Mouse (Mus musculus): ENCODE measurements around the gene Msln.
A peak's percentile ranks its signal among the peaks of the same experiment; 100 is the strongest.
"Not testable (repeated sequence)": the region's sequence is repeated elsewhere in the genome, so short reads cannot be mapped to it uniquely, and the experiment has no call there.

Gene Msln

GRCm38 (mm10) chr17:25769331-25769730, 15.2 kb upstream of the Msln start:
- DNase-seq (ENCODE audit: low spot score in 2 of 2) = no peak

GRCm38 (mm10) chr17:25765886-25766285, 11.7 kb upstream of the Msln start:
- DNase-seq (ENCODE audit: low spot score in 2 of 2) = no peak

- no peak for DNase-seq (ENCODE audit: low spot score in 2 of 2)
These were observed 8.4 kb upstream of the Msln start for GRCm38 (mm10) chr17:25762591-25762990.

- no peak for DNase-seq (ENCODE audit: low spot score in 2 of 2)
These were observed 7.4 kb upstream of the Msln start for GRCm38 (mm10) chr17:25761561-25761970.

GRCm38 (mm10) chr17:25760148-25760547, 6.0 kb upstream of the Msln start:
- DNase-seq (ENCODE audit: low spot score in 2 of 2) = no peak

GRCm38 (mm10) chr17:25757691-25758090, 3.5 kb upstream of the Msln start:
- DNase-seq (ENCODE audit: low spot score in 2 of 2) = no peak

GRCm38 (mm10) chr17:25756378-25757242, 2.4 kb upstream of the Msln start:
- DNase-seq (ENCODE audit: low spot score in 2 of 2) = no peak

GRCm38 (mm10) chr17:25755627-25756377, 1.6 kb upstream of the Msln start:
- DNase-seq (ENCODE audit: low spot score in 2 of 2) = no peak

- DNase-seq (ENCODE audit: low spot score in 2 of 2) = no peak
These were observed 908 bp upstream of the Msln start for GRCm38 (mm10) chr17:25755086-25755485.

GRCm38 (mm10) chr17:25751446-25751845, 2.7 kb downstream of the Msln start:
- DNase-seq (ENCODE audit: low spot score in 2 of 2) = no peak

- DNase-seq (ENCODE audit: low spot score in 2 of 2) = no peak
These were observed 4.9 kb downstream of the Msln start for GRCm38 (mm10) chr17:25749314-25749713.

- no peak for DNase-seq (ENCODE audit: low spot score in 2 of 2)
These were observed 5.9 kb downstream of the Msln start for GRCm38 (mm10) chr17:25748238-25748637.

GRCm38 (mm10) chr17:25744311-25744710, 9.9 kb downstream of the Msln start:
- DNase-seq (ENCODE audit: low spot score in 2 of 2) = no peak

- no peak for DNase-seq (ENCODE audit: low spot score in 2 of 2)
These were observed 10.3 kb downstream of the Msln start for GRCm38 (mm10) chr17:25743831-25744230.

GRCm38 (mm10) chr17:25741471-25741870, 12.7 kb downstream of the Msln start:
- DNase-seq (ENCODE audit: low spot score in 2 of 2) = not testable (repeated sequence)

- DNase-seq (ENCODE audit: low spot score in 2 of 2) = no peak
These were observed 15.3 kb downstream of the Msln start for GRCm38 (mm10) chr17:25738861-25739260.

GRCm38 (mm10) chr17:25735745-25736144, 18.4 kb downstream of the Msln start, which contains the start of gene Mslnl:
Gene Mslnl, plus strand, starts transcription at chr17:25736042.
- DNase-seq (ENCODE audit: low spot score in 2 of 2) = no peak

GRCm38 (mm10) chr17:25735246-25735645, 18.9 kb downstream of the Msln start:
- DNase-seq (ENCODE audit: low spot score in 2 of 2) = no peak

GRCm38 (mm10) chr17:25732082-25732481, 22.1 kb downstream of the Msln start:
- DNase-seq (ENCODE audit: low spot score in 2 of 2) = peak; percentile 55 to 70

- no peak for DNase-seq (ENCODE audit: low spot score in 2 of 2)
These were observed 26.2 kb downstream of the Msln start for GRCm38 (mm10) chr17:25728009-25728270.

GRCm38 (mm10) chr17:25727265-25728008, 26.7 kb downstream of the Msln start, which contains the start of the genes Chtf18 and Rpusd1:
Gene Chtf18, minus strand, starts transcription at chr17:25727419.
Gene Rpusd1, plus strand, starts transcription at chr17:25727670.
- DNase-seq (ENCODE audit: low spot score in 2 of 2) = peak; percentile 100

GRCm38 (mm10) chr17:25725264-25725663, 28.9 kb downstream of the Msln start:
- no peak for DNase-seq (ENCODE audit: low spot score in 2 of 2)
